Mouse (Mus musculus): ENCODE measurements around the gene Bend7.

GRCm38 (mm10) chr2:4782401-4782800, 64.8 kb downstream of the Bend7 start:
- TF ChIP-seq CTCF (IDR thresholded peaks at IDR 0.05) (no peak), EP300 (IDR thresholded peaks at IDR 0.05) (no peak)
